In genomic region chr19:37004557-37004956, GRCm38 (mm10) we compare ENCODE assay signal across 21 mouse cellular contexts.
DNase-seq lines count a peak whose midpoint lies in the region; ATAC-seq and TF ChIP-seq lines count a peak whose summit lies in the region.
"Had no signal": no experiment of that assay in that cellular context is flagged by ENCODE, and none has a peak within 500 bp of the region (broad histone marks: within the 10 kb centered on the region; RNA-seq: fewer than 3 reads in every experiment).

No protein-coding gene starts in this region.

- H3K9me3 ChIP-seq in stomach, postnatal 0 days (ENCODE audit: control insufficient read depth, low read length), result no peaks in the 10 kb centered on the region
- H3K9me3 ChIP-seq in embryonic facial prominence, embryonic 10.5 days, result no peaks in the 10 kb centered on the region
- H3K9me3 ChIP-seq: embryonic facial prominence, embryonic 13.5 days; embryonic facial prominence, embryonic 15.5 days; forebrain, embryonic 10.5 days; forebrain, embryonic 12.5 days had no signal

- H3K4me2 ChIP-seq in stomach, postnatal 0 days (replicated peaks; ENCODE audit: low read depth), result no peak overlapping the region
- H3K4me2 ChIP-seq: embryonic facial prominence, embryonic 13.5 days; embryonic facial prominence, embryonic 15.5 days; forebrain, embryonic 12.5 days had no signal

- H3K27me3 ChIP-seq in stomach, postnatal 0 days (ENCODE audit: control insufficient read depth, insufficient read depth, low read length), result no peaks in the 10 kb centered on the region
- H3K27me3 ChIP-seq in embryonic facial prominence, embryonic 10.5 days (replicated peaks; ENCODE audit: low read depth, poor library complexity, severe bottlenecking), result no peaks in the 10 kb centered on the region
- H3K27me3 ChIP-seq: embryonic facial prominence, embryonic 13.5 days; embryonic facial prominence, embryonic 15.5 days; forebrain, embryonic 12.5 days had no signal

- no peaks in the 10 kb centered on the region for H3K4me1 ChIP-seq in lung, adult 2 months (ENCODE audit: control insufficient read depth, insufficient read depth, low read length)
- no peaks in the 10 kb centered on the region for H3K4me1 ChIP-seq in stomach, postnatal 0 days (replicated peaks; ENCODE audit: control insufficient read depth, insufficient read depth)
- H3K4me1 ChIP-seq in embryonic facial prominence, embryonic 10.5 days, result no peaks in the 10 kb centered on the region
- H3K4me1 ChIP-seq: embryonic facial prominence, embryonic 13.5 days; embryonic facial prominence, embryonic 15.5 days; forebrain, embryonic 10.5 days; forebrain, embryonic 12.5 days had no signal

- TF ChIP-seq CTCF in lung, adult 2 months (IDR thresholded peaks at IDR 0.05; ENCODE audit: insufficient read depth, low read length), result no peak
- TF ChIP-seq CTCF in stomach, postnatal 0 days (IDR thresholded peaks at IDR 0.05; ENCODE audit: low read depth), result peak; percentile 34

- TF ChIP-seq EP300 in stomach, postnatal 0 days (optimal IDR thresholded peaks at IDR 0.05), result no peak

- no peak overlapping the region for H3K4me3 ChIP-seq in lung, adult 2 months (replicated peaks; ENCODE audit: extremely low read depth, low read depth, low read length)
- no peak overlapping the region for H3K4me3 ChIP-seq in stomach, postnatal 0 days (ENCODE audit: low read depth, low read length)
- no peak overlapping the region for H3K4me3 ChIP-seq in embryonic facial prominence, embryonic 10.5 days
- H3K4me3 ChIP-seq: embryonic facial prominence, embryonic 13.5 days; embryonic facial prominence, embryonic 15.5 days; erythroblast, embryonic 14.5 days; forebrain, embryonic 10.5 days; forebrain, embryonic 12.5 days had no signal

- peak; percentile 92 for ATAC-seq in stomach, postnatal 0 days (ENCODE audit: low FRiP score, low TSS enrichment)
- ATAC-seq: activated CD4-positive, CD25-positive, alpha-beta regulatory T cell, adult 4 months; forebrain, embryonic 14.5 days; forebrain, embryonic 16.5 days had no signal

- DNase-seq in lung, postnatal 25 days (ENCODE audit: low spot score), result peak; percentile 4
- DNase-seq in lung, adult 2 months, result no peak
- DNase-seq in R1 (ENCODE audit: low read depth, low spot score), result peak; percentile 20
- DNase-seq in stomach, postnatal 0 days (ENCODE audit: low spot score), result no peak
- DNase-seq in embryonic facial prominence, embryonic 10.5 days (ENCODE audit: low spot score), result no peak
- DNase-seq: adrenal gland, adult 8-10 months; adrenal gland, postnatal 14 days; adrenal gland, postnatal 36 days; cerebellum, adult 11-12 months; cerebellum, adult 2 months; cerebellum, adult 9-10 months; cerebellum, postnatal 10 days; cerebellum, postnatal 25 days had no signal

- 77% methylated on average over 5 of the region's 5 CpGs for WGBS in lung, adult 2 months
- 67% methylated on average over 5 of the region's 5 CpGs for WGBS in stomach, postnatal 0 days
- WGBS in embryonic facial prominence, embryonic 10.5 days, result 90% methylated on average over 5 of the region's 5 CpGs

- TF ChIP-seq POLR2A in lung, adult 2 months (IDR thresholded peaks at IDR 0.05; ENCODE audit: borderline replicate concordance, extremely low read depth, low read depth, low read length), result no peak

- peaks cover 30% of the 10 kb centered on the region for H3K36me3 ChIP-seq in stomach, postnatal 0 days (ENCODE audit: control insufficient read depth, insufficient read depth, low read length)
- H3K36me3 ChIP-seq in embryonic facial prominence, embryonic 10.5 days (replicated peaks), result peaks cover 92% of the 10 kb centered on the region

- H3K9ac ChIP-seq in stomach, postnatal 0 days (ENCODE audit: low read length), result no peak overlapping the region
- H3K9ac ChIP-seq: embryonic facial prominence, embryonic 13.5 days; embryonic facial prominence, embryonic 15.5 days; forebrain, embryonic 12.5 days had no signal

- no peak overlapping the region for H3K27ac ChIP-seq in stomach, postnatal 0 days (replicated peaks)
- no peak overlapping the region for H3K27ac ChIP-seq in embryonic facial prominence, embryonic 10.5 days (replicated peaks)
- H3K27ac ChIP-seq: embryonic facial prominence, embryonic 13.5 days; embryonic facial prominence, embryonic 15.5 days; forebrain, embryonic 10.5 days; forebrain, embryonic 12.5 days had no signal

Comparison
In these comparisons a context has a peak if more than half of its experiments do, and no peak if none do; other contexts are left out.
1. DNase-seq: peak in lung, postnatal 25 days (single experiment) and R1 (single experiment); none in lung, adult 2 months (single experiment), stomach, postnatal 0 days (single experiment) and embryonic facial prominence, embryonic 10.5 days (single experiment).